Mouse (Mus musculus) liver, embryonic 16.5 days (tissue): ENCODE data around the gene Cfi. TPM values are rescaled to one million over a fixed set of nuclear protein-coding genes. Genes with fewer than 3 reads are reported as not detected.
A peak's percentile ranks its signal among the peaks of the same experiment; 100 is the strongest.

Experiments
- ATAC-seq: fragments of 200-750 bp; cut with Nextera tagmentation; 2 replicates; pipeline ENCODE4 v1.8.0; 2017; ENCODE audit warnings: low read depth, mild to moderate bottlenecking, moderate number of reproducible peaks, moderate library complexity
- H3K27ac ChIP-seq: fragments of 300-500 bp; sonication (generic); 2 replicates; pipeline ENCODE4 v1.5.1; 2014; ENCODE audit warnings: mild to moderate bottlenecking, low read length
- H3K27me3 ChIP-seq: fragments of 300-500 bp; sonication (generic); 2 replicates; pipeline ENCODE4 v1.6.1; 2014; ENCODE audit warnings: low read depth, low read length, mixed read lengths; ENCODE audit not compliant: control insufficient read depth, insufficient read depth
- H3K36me3 ChIP-seq: fragments of 300-500 bp; sonication (generic); 2 replicates; pipeline ENCODE4 v1.6.1; 2014; ENCODE audit warnings: mild to moderate bottlenecking; ENCODE audit not compliant: control insufficient read depth, insufficient read depth
- H3K4me1 ChIP-seq: fragments of 300-500 bp; sonication (generic); 2 replicates; pipeline ENCODE4 v1.6.1; 2014; ENCODE audit warnings: low read depth, low read length, mixed read lengths; ENCODE audit not compliant: control insufficient read depth
- H3K4me2 ChIP-seq: fragments of 300-500 bp; sonication (generic); 2 replicates; pipeline ENCODE4 v1.6.1; 2014; ENCODE audit warnings: low read depth, low read length, mixed read lengths
- H3K4me3 ChIP-seq: fragments of 300-500 bp; sonication (generic); 2 replicates; pipeline ENCODE4 v1.5.1; 2014; ENCODE audit warnings: low read depth, mild to moderate bottlenecking, low read length
- H3K9ac ChIP-seq: fragments of 300-500 bp; sonication (generic); 2 replicates; pipeline ENCODE4 v1.6.1; 2014; ENCODE audit warnings: low read depth, low read length
- H3K9me3 ChIP-seq: fragments of 300-500 bp; sonication (generic); replicated peaks from 2 replicates; pipeline ENCODE4 v1.6.1; 2016; ENCODE audit warnings: low read length; ENCODE audit not compliant: control insufficient read depth
- WGBS: fragments of 180-500 bp; shearing (Covaris S2); extraction: QIAGEN DNeasy Blood & Tissue Kit; methylation state at CpG from one replicate; pipeline ENCODE4 v1.1.7; 2014; ENCODE audit not compliant: insufficient replicate concordance; 5-methylcytosine and 5-hydroxymethylcytosine counted together
- polyA plus RNA-seq: library from polyadenylated mRNA; unstranded; fragments of >200 nt; fragmentation: Nextera tagmentation; extraction: Ambion mirVana; gene quantifications from 2 replicates; pipeline ENCODE4 v1.2.1, GENCODE M21; 2015

Gene Cfi
- 294 and 313 TPM in 2 replicates for polyA plus RNA-seq

GRCm38 (mm10) chr3:129835388-129835934 lies at the start of gene Cfi:
Cfi (plus strand) TSS chr3:129835884.
- WGBS = 45% methylated on average over 6 of the region's 6 CpGs
- no peak for ATAC-seq
- peak within 1 kb of the TSS; percentile 44 for H3K4me2 ChIP-seq
- no peaks in the 10 kb centered on the region for H3K27me3 ChIP-seq
- peak within 1 kb of the TSS; percentile 12; the same call in 1 of the 2 replicates for H3K9ac ChIP-seq
- no peaks in the 10 kb centered on the region for H3K9me3 ChIP-seq
- H3K27ac ChIP-seq = peak within 1 kb of the TSS; percentile 86
- H3K36me3 ChIP-seq = no peaks in the 10 kb centered on the region
- no peaks in the 10 kb centered on the region; the same call in 1 of the 2 replicates for H3K4me1 ChIP-seq
- peak within 1 kb of the TSS; percentile 33 for H3K4me3 ChIP-seq

- Histone ChIP-seq H3K36me3 (no peaks in the 10 kb centered on the region), H3K4me3 (no peak overlapping the region), H3K4me2 (no peak overlapping the region), H3K27ac (no peak overlapping the region), H3K9ac (no peak overlapping the region), H3K4me1 (no peaks in the 10 kb centered on the region), H3K9me3 (no peaks in the 10 kb centered on the region), H3K27me3 (no peaks in the 10 kb centered on the region)
- ATAC-seq = no peak
- 73% methylated on average over 5 of the region's 5 CpGs for WGBS
These were observed 41.9 kb upstream of the Cfi start for GRCm38 (mm10) chr3:129793801-129794200.

GRCm38 (mm10) chr3:129797341-129797740 lies 38.3 kb upstream of the Cfi start:
- no peak overlapping the region for H3K27ac ChIP-seq

GRCm38 (mm10) chr3:129798551-129798950 lies 37.1 kb upstream of the Cfi start:
- WGBS = 58% methylated on average over 11 of the region's 11 CpGs

More at GRCm38 (mm10) chr3:129797341-129797740, 38.3 kb upstream of the Cfi start:
- no peaks in the 10 kb centered on the region for H3K36me3 ChIP-seq
- 56% methylated on average over 5 of the region's 5 CpGs for WGBS
- H3K27me3 ChIP-seq = no peaks in the 10 kb centered on the region
- H3K4me1 ChIP-seq = no peaks in the 10 kb centered on the region
- no peak overlapping the region for H3K4me3 ChIP-seq
- no peak for ATAC-seq
- no peak overlapping the region for H3K9ac ChIP-seq
- no peak overlapping the region for H3K4me2 ChIP-seq
- no peaks in the 10 kb centered on the region for H3K9me3 ChIP-seq

GRCm38 (mm10) chr3:129799011-129799410 lies 36.7 kb upstream of the Cfi start:
- Histone ChIP-seq H3K27me3 (no peaks in the 10 kb centered on the region), H3K27ac (no peak overlapping the region), H3K4me1 (no peaks in the 10 kb centered on the region), H3K4me2 (no peak overlapping the region), H3K9me3 (no peaks in the 10 kb centered on the region), H3K9ac (no peak overlapping the region), H3K4me3 (no peak overlapping the region), H3K36me3 (no peaks in the 10 kb centered on the region)
- ATAC-seq = no peak
- 59% methylated on average over 2 of the region's 2 CpGs for WGBS

More at GRCm38 (mm10) chr3:129798551-129798950, 37.1 kb upstream of the Cfi start:
- H3K9ac ChIP-seq = no peak overlapping the region
- no peaks in the 10 kb centered on the region for H3K9me3 ChIP-seq
- H3K4me1 ChIP-seq = no peaks in the 10 kb centered on the region
- H3K4me2 ChIP-seq = no peak overlapping the region
- H3K36me3 ChIP-seq = no peaks in the 10 kb centered on the region
- no peak overlapping the region for H3K27ac ChIP-seq
- no peak for ATAC-seq
- no peak overlapping the region for H3K4me3 ChIP-seq
- H3K27me3 ChIP-seq = no peaks in the 10 kb centered on the region

- WGBS = 68% methylated on average over 10 of the region's 10 CpGs
- Histone ChIP-seq H3K4me2 (no peak within 1 kb of the TSS), H3K4me1 (no peaks in the 10 kb centered on the region), H3K36me3 (no peaks in the 10 kb centered on the region), H3K4me3 (no peak within 1 kb of the TSS), H3K27ac (no peak within 1 kb of the TSS), H3K9me3 (no peaks in the 10 kb centered on the region), H3K27me3 (no peaks in the 10 kb centered on the region), H3K9ac (no peak within 1 kb of the TSS)
- no peak for ATAC-seq
These were observed 31.9 kb upstream of the Cfi start, which contains the start of gene Lrit3 for GRCm38 (mm10) chr3:129803765-129804164. Lrit3 (minus strand) TSS chr3:129804030.

- 66% methylated on average over 9 of the region's 9 CpGs for WGBS
- H3K27ac ChIP-seq = no peak overlapping the region
- ATAC-seq = no peak
- H3K9ac ChIP-seq = no peak overlapping the region
- peaks cover 9% of the 10 kb centered on the region for H3K36me3 ChIP-seq
- no peaks in the 10 kb centered on the region for H3K4me1 ChIP-seq
- H3K4me3 ChIP-seq = no peak overlapping the region
- no peak overlapping the region for H3K4me2 ChIP-seq
- no peaks in the 10 kb centered on the region for H3K9me3 ChIP-seq
- H3K27me3 ChIP-seq = no peaks in the 10 kb centered on the region
These were observed 14.8 kb upstream of the Cfi start for GRCm38 (mm10) chr3:129820847-129821246.

- Histone ChIP-seq H3K36me3 (peaks cover 13% of the 10 kb centered on the region), H3K4me3 (no peak overlapping the region), H3K9ac (no peak overlapping the region), H3K9me3 (no peaks in the 10 kb centered on the region), H3K4me2 (no peak overlapping the region), H3K27ac (no peak overlapping the region), H3K27me3 (no peaks in the 10 kb centered on the region), H3K4me1 (no peaks in the 10 kb centered on the region)
- ATAC-seq = no peak
- 73% methylated on average over 8 of the region's 8 CpGs for WGBS
These were observed 13.9 kb upstream of the Cfi start for GRCm38 (mm10) chr3:129821736-129822135.

- Histone ChIP-seq H3K9ac (no peak within 1 kb of the TSS), H3K36me3 (peaks cover 13% of the 10 kb centered on the region), H3K4me3 (no peak within 1 kb of the TSS), H3K27ac (no peak within 1 kb of the TSS), H3K27me3 (no peaks in the 10 kb centered on the region), H3K9me3 (no peaks in the 10 kb centered on the region), H3K4me2 (no peak within 1 kb of the TSS), H3K4me1 (no peaks in the 10 kb centered on the region)
- ATAC-seq = no peak
- 85% methylated on average over 11 of the region's 11 CpGs for WGBS
These were observed 13.4 kb upstream of the Cfi start, which contains the start of gene Rrh for GRCm38 (mm10) chr3:129822206-129822775. Rrh (minus strand) TSS chr3:129822587.
